Mouse (Mus musculus) neural tube, embryonic 15.5 days (tissue): Measurements from ENCODE around the gene Robo2. TPM values are rescaled to one million over a fixed set of nuclear protein-coding genes. Genes with fewer than 3 reads are reported as not detected.

Source experiments
- ATAC-seq: fragments of 200-750 bp; cut with Nextera tagmentation; 2 replicates; pipeline ENCODE4 v1.8.0; 2017; ENCODE audit warnings: mild to moderate bottlenecking, moderate TSS enrichment, moderate library complexity; ENCODE audit not compliant: low FRiP score
- H3K27ac ChIP-seq: fragments of 300-500 bp; sonication (generic); replicated peaks from 2 replicates; pipeline ENCODE4 v1.5.1; 2015; ENCODE audit warnings: mild to moderate bottlenecking, inconsistent platforms
- H3K27me3 ChIP-seq: fragments of 300-500 bp; sonication (generic); replicated peaks from 2 replicates; pipeline ENCODE4 v1.6.1; 2015; ENCODE audit warnings: inconsistent platforms
- H3K36me3 ChIP-seq: fragments of 300-500 bp; sonication (generic); 2 replicates; pipeline ENCODE4 v1.6.1; 2015; ENCODE audit warnings: inconsistent platforms
- H3K4me1 ChIP-seq: fragments of 300-500 bp; sonication (generic); 2 replicates; pipeline ENCODE4 v1.6.1; 2015; ENCODE audit warnings: inconsistent platforms
- H3K4me2 ChIP-seq: fragments of 300-500 bp; sonication (generic); 2 replicates; pipeline ENCODE4 v1.6.1; 2015; ENCODE audit warnings: inconsistent platforms, mild to moderate bottlenecking, moderate library complexity
- H3K4me3 ChIP-seq: fragments of 300-500 bp; sonication (generic); replicated peaks from 2 replicates; pipeline ENCODE4 v1.5.1; 2015; ENCODE audit warnings: mild to moderate bottlenecking, inconsistent platforms
- H3K9ac ChIP-seq: fragments of 300-500 bp; sonication (generic); replicated peaks from 2 replicates; pipeline ENCODE4 v1.6.1; 2015; ENCODE audit warnings: mild to moderate bottlenecking, inconsistent platforms
- H3K9me3 ChIP-seq: fragments of 300-500 bp; sonication (generic); replicated peaks from 2 replicates; pipeline ENCODE4 v1.6.1; 2016; ENCODE audit warnings: inconsistent platforms
- WGBS: fragments of 180-500 bp; shearing (Covaris S2); methylation state at CpG from one replicate; pipeline ENCODE4 v1.1.7; 2015; ENCODE audit warnings: mixed read lengths; 5-methylcytosine and 5-hydroxymethylcytosine counted together
- polyA plus RNA-seq: library from polyadenylated mRNA; unstranded; fragments of >200 nt; fragmentation: Nextera tagmentation; extraction: Ambion mirVana; gene quantifications from 2 replicates; pipeline ENCODE4 v1.2.1, GENCODE M21; 2015

The Robo2 gene
- polyA plus RNA-seq, 1 experiment from 2014 or later: 87.3 TPM

GRCm38 (mm10) chr16:73896856-73897255, 514.8 kb downstream of the Robo2 start:
- Histone ChIP-seq H3K27ac (no peak overlapping the region), H3K4me3 (no peak overlapping the region), H3K9ac (no peak overlapping the region), H3K4me1 (no peaks in the 10 kb centered on the region), H3K36me3 (no peaks in the 10 kb centered on the region), H3K9me3 (no peaks in the 10 kb centered on the region), H3K27me3 (no peaks in the 10 kb centered on the region), H3K4me2 (no peak overlapping the region)
- 88% methylated on average over 11 of the region's 11 CpGs for WGBS
- no peak for ATAC-seq

- no peak overlapping the region for H3K4me3 ChIP-seq
- no peaks in the 10 kb centered on the region for H3K36me3 ChIP-seq
- no peak overlapping the region for H3K4me2 ChIP-seq
- H3K9me3 ChIP-seq: no peaks in the 10 kb centered on the region
- no peaks in the 10 kb centered on the region for H3K4me1 ChIP-seq
- ATAC-seq: no peak; the same call in 1 of the 2 replicates
- 25% methylated on average over 1 of the region's 1 CpGs for WGBS
- no peaks in the 10 kb centered on the region for H3K27me3 ChIP-seq
- no peak overlapping the region for H3K27ac ChIP-seq
- no peak overlapping the region for H3K9ac ChIP-seq
Measured at GRCm38 (mm10) chr16:73881911-73882310, 529.7 kb downstream of the Robo2 start.

- Histone ChIP-seq H3K27me3 (no peaks in the 10 kb centered on the region), H3K4me3 (no peak overlapping the region), H3K9me3 (no peaks in the 10 kb centered on the region), H3K27ac (no peak overlapping the region), H3K36me3 (no peaks in the 10 kb centered on the region), H3K4me2 (no peak overlapping the region), H3K4me1 (no peaks in the 10 kb centered on the region), H3K9ac (no peak overlapping the region)
- 69% methylated on average over 3 of the region's 3 CpGs for WGBS
- ATAC-seq: no peak
Measured at GRCm38 (mm10) chr16:73877973-73878372, 533.7 kb downstream of the Robo2 start.

GRCm38 (mm10) chr16:73874991-73875390, 536.6 kb downstream of the Robo2 start:
- Histone ChIP-seq H3K36me3 (no peaks in the 10 kb centered on the region), H3K4me1 (no peaks in the 10 kb centered on the region), H3K27ac (no peak overlapping the region), H3K4me3 (no peak overlapping the region), H3K9me3 (no peaks in the 10 kb centered on the region), H3K4me2 (no peak overlapping the region), H3K9ac (no peak overlapping the region), H3K27me3 (no peaks in the 10 kb centered on the region)
- ATAC-seq: no peak
- WGBS: 81% methylated on average over 2 of the region's 2 CpGs

GRCm38 (mm10) chr16:73873828-73874558, 537.6 kb downstream of the Robo2 start:
- H3K9me3 ChIP-seq: no peaks in the 10 kb centered on the region
- no peak for ATAC-seq
- H3K9ac ChIP-seq: no peak overlapping the region
- H3K36me3 ChIP-seq: no peaks in the 10 kb centered on the region
- 95% methylated on average over 5 of the region's 5 CpGs for WGBS
- no peaks in the 10 kb centered on the region for H3K27me3 ChIP-seq
- H3K4me3 ChIP-seq: no peak overlapping the region
- H3K4me1 ChIP-seq: no peaks in the 10 kb centered on the region
- H3K27ac ChIP-seq: no peak overlapping the region
- no peak overlapping the region for H3K4me2 ChIP-seq

- Histone ChIP-seq H3K36me3 (no peaks in the 10 kb centered on the region), H3K4me1 (no peaks in the 10 kb centered on the region), H3K9ac (no peak overlapping the region), H3K27ac (no peak overlapping the region), H3K27me3 (no peaks in the 10 kb centered on the region), H3K9me3 (no peaks in the 10 kb centered on the region), H3K4me2 (no peak overlapping the region), H3K4me3 (no peak overlapping the region)
- 62% methylated on average over 5 of the region's 5 CpGs for WGBS
- no peak for ATAC-seq
Measured at GRCm38 (mm10) chr16:73870296-73870695, 541.3 kb downstream of the Robo2 start.

GRCm38 (mm10) chr16:73869527-73870212, 542.0 kb downstream of the Robo2 start:
- Histone ChIP-seq H3K9me3 (no peaks in the 10 kb centered on the region), H3K4me2 (no peak overlapping the region), H3K27ac (no peak overlapping the region), H3K9ac (no peak overlapping the region), H3K36me3 (no peaks in the 10 kb centered on the region), H3K4me1 (peaks cover 3% of the 10 kb centered on the region), H3K4me3 (no peak overlapping the region), H3K27me3 (no peaks in the 10 kb centered on the region)
- no peak for ATAC-seq
- WGBS: 77% methylated on average over 7 of the region's 7 CpGs

- no peak; the same call in 1 of the 2 replicates for ATAC-seq
- Histone ChIP-seq H3K27me3 (no peaks in the 10 kb centered on the region), H3K4me2 (peak overlapping the region; percentile 1; the same call in 1 of the 2 replicates), H3K27ac (0 out of 2 replicates have a peak overlapping the region, but pooled peaks have one; percentile 4), H3K9me3 (no peaks in the 10 kb centered on the region), H3K4me3 (no peak overlapping the region), H3K36me3 (no peaks in the 10 kb centered on the region), H3K9ac (no peak overlapping the region), H3K4me1 (peaks cover 16% of the 10 kb centered on the region)
- 20% methylated on average over 9 of the region's 9 CpGs for WGBS
Measured at GRCm38 (mm10) chr16:73864625-73865024, 547.0 kb downstream of the Robo2 start.

GRCm38 (mm10) chr16:73863748-73864147, 547.9 kb downstream of the Robo2 start:
- WGBS: 3% methylated on average over 3 of the region's 3 CpGs
- H3K4me1 ChIP-seq: peaks cover 16% of the 10 kb centered on the region
- no peaks in the 10 kb centered on the region for H3K9me3 ChIP-seq
- no peaks in the 10 kb centered on the region for H3K36me3 ChIP-seq
- no peaks in the 10 kb centered on the region for H3K27me3 ChIP-seq
- no peak overlapping the region for H3K9ac ChIP-seq
- H3K27ac ChIP-seq: no peak overlapping the region
- ATAC-seq: no peak
- peak overlapping the region; percentile 22; the same call in 1 of the 2 replicates for H3K4me2 ChIP-seq
- no peak overlapping the region for H3K4me3 ChIP-seq

GRCm38 (mm10) chr16:73858717-73859116, 552.9 kb downstream of the Robo2 start:
- no peak for ATAC-seq
- Histone ChIP-seq H3K36me3 (no peaks in the 10 kb centered on the region), H3K27ac (no peak overlapping the region), H3K4me2 (no peak overlapping the region), H3K4me3 (no peak overlapping the region), H3K27me3 (no peaks in the 10 kb centered on the region), H3K9ac (no peak overlapping the region), H3K4me1 (peaks cover 6% of the 10 kb centered on the region), H3K9me3 (no peaks in the 10 kb centered on the region)
- WGBS: 75% methylated on average over 2 of the region's 2 CpGs

- no peaks in the 10 kb centered on the region for H3K27me3 ChIP-seq
- no peak for ATAC-seq
- H3K4me1 ChIP-seq: no peaks in the 10 kb centered on the region
- no peak overlapping the region for H3K4me2 ChIP-seq
- H3K36me3 ChIP-seq: no peaks in the 10 kb centered on the region
- no peaks in the 10 kb centered on the region for H3K9me3 ChIP-seq
- no peak overlapping the region for H3K9ac ChIP-seq
- WGBS: 89% methylated on average over 3 of the region's 3 CpGs
- no peak overlapping the region for H3K4me3 ChIP-seq
- no peak overlapping the region for H3K27ac ChIP-seq
Measured at GRCm38 (mm10) chr16:73855821-73856220, 555.8 kb downstream of the Robo2 start.
